Mouse (Mus musculus): ENCODE data around the gene Gart. TPM values are rescaled to one million over a fixed set of nuclear protein-coding genes. Genes with fewer than 3 reads are reported as not detected.
"Not testable (repeated sequence)": the region's sequence is repeated elsewhere in the genome, so short reads cannot be mapped to it uniquely, and the experiment has no call there.

Gene Gart
- total RNA-seq, 2 experiments from 2014 or later, result 73.3 to 83.7 TPM

DNA sequence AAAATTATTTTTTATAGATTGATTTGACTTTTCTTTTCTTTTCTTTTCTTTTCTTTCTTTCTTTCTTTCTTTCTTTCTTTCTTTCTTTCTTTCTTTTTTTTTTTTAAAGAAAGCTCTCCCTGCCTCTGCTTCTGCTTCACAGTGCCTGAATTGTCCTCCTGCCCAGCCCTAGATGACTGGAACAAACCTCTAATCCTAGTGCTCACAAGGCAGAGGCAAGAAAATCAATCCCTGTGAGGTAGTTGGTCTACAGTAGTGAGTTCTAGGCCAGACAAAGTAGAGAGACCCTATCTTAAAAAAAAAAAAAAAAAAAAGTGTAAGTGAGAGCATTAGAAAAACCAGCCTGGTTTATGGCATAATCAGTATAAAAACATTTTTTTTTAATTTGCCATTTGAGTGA is 3.0 kb upstream of the Gart start:
- no peak for DNase-seq (ENCODE audit: low spot score in 2 of 2)

DNA sequence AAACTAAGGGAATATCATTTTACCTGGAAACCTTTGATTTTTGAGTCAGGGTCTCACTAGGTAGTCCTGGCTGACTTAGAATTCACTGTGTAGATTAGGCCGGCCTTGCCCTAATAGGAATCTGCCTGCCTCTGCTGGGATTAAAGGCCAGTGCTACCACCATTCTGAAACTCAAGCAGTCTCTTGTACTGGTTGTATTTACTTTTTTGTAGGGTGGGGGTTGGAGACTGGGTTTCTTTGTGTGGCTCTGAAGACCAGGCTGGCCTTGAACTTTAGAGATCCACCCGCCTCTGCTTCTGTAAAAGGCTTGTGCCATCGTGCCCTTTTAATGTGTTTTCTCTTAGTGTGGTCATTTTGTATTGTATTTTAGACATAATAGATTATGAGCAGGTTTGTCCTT is 2.5 kb upstream of the Gart start:
- DNase-seq (ENCODE audit: low spot score in 2 of 2), result no peak

GRCm38 (mm10) chr16:91648220-91648550 is 1.4 kb upstream of the Gart start:
- DNase-seq (ENCODE audit: low spot score in 2 of 2), result peak; percentile 75 to 86

GRCm38 (mm10) chr16:91647461-91648219 is 888 bp upstream of the Gart start, which contains the start of gene Son:
TSS of gene Son (plus strand) at chr16:91647506.
- DNase-seq (ENCODE audit: low spot score in 2 of 2), result peak; percentile 87 to 95

GRCm38 (mm10) chr16:91645995-91646602 is 653 bp downstream of the Gart start:
- DNase-seq (ENCODE audit: low spot score in 2 of 2), result no peak

DNA sequence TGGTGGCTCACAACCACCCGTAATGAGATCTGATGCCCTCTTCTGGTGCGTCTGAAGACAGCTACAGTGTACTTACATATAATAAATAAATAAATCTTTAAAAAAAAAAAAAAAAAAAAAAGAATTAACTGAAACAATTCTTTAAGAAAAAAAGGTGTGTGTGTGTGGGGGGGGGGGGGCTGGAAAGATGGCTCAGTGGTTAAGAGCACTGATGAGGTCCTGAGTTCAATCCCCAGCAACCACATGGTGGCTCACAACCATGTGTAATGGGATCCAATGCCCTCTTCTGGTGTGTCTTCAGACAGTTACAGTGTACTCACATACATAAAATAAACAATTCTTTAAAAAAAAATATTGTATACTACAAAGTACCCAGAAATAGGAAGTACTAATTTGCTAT is 1.3 kb downstream of the Gart start:
- not testable (repeated sequence) for DNase-seq (ENCODE audit: low spot score in 2 of 2)

GRCm38 (mm10) chr16:91644901-91645300 is 1.9 kb downstream of the Gart start:
- no peak for DNase-seq (ENCODE audit: low spot score in 2 of 2)

- DNase-seq (ENCODE audit: low spot score in 2 of 2), result no peak
These were observed 6.6 kb downstream of the Gart start for GRCm38 (mm10) chr16:91640171-91640570.

DNA sequence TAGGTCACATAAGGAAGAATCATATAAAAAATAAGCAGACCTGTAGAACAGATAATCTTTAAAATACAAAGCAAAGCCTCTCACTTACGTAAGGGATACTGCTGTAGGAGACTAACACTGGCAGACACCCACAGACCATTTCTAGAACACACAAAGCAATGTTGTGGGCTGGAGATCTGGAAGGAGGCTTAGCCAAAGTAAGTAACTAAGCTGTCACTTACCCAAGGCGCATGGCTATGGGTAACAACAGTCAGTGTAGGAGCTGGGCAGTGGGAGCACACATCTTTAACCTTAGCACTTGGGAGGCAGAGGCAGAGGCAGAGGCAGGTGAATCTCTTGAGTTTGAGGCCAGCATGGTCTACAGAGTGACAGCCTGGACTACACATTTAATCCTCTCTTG is 7.1 kb downstream of the Gart start:
- no peak for DNase-seq (ENCODE audit: low spot score in 2 of 2)

DNA sequence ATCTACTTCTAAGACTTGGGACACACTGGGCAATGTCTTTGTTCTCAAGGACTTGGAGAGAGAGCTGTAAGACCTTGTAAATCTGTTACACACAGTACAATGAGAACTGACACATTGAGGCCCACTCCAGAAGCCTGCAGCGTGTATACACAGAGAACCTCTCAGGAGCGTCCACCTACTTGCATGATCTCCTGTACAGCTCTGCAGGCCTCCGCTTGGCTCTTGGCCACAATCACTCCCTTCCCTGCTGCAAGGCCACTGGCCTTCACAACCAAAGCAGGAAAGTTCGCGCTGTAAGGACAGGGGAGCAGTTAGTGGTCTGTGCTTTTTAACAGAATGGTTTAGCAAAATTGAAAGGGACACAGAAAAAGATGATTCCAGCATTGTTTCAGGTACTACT is 7.6 kb downstream of the Gart start:
- no peak for DNase-seq (ENCODE audit: low spot score in 2 of 2)

- DNase-seq (ENCODE audit: low spot score in 2 of 2), result no peak
These were observed 13.1 kb downstream of the Gart start for GRCm38 (mm10) chr16:91633641-91634040.

GRCm38 (mm10) chr16:91632940-91633339 is 13.8 kb downstream of the Gart start:
- DNase-seq (ENCODE audit: low spot score in 2 of 2), result no peak

GRCm38 (mm10) chr16:91632439-91632838 is 14.3 kb downstream of the Gart start:
- DNase-seq (ENCODE audit: low spot score in 2 of 2), result no peak

DNA sequence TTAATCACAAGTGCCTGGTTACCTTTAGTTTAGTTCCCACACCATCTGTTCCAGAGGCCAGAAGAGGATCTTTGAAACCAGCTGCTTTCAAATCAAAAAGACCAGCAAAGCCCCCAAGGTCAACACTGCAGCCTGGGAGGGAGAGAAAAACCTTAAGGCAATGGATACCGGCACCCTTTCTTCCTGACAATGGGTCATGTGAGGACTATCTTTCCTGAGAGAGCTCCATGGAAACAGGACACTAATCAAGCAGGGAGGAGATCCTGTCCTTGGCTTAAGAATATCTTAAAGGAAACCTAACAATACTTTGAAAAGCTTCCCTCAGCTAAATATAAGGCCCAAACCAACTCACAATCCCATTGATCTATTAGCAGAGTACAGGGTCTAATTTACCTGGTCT is 16.2 kb downstream of the Gart start:
- DNase-seq (ENCODE audit: low spot score in 2 of 2), result no peak

GRCm38 (mm10) chr16:91629749-91630148 is 17.0 kb downstream of the Gart start:
- DNase-seq (ENCODE audit: low spot score in 2 of 2), result no peak

GRCm38 (mm10) chr16:91628673-91629072 is 18.1 kb downstream of the Gart start:
- no peak for DNase-seq (ENCODE audit: low spot score in 2 of 2)

- DNase-seq (ENCODE audit: low spot score in 2 of 2), result no peak
These were observed 18.9 kb downstream of the Gart start for GRCm38 (mm10) chr16:91627831-91628230.

- DNase-seq (ENCODE audit: low spot score in 2 of 2), result no peak
These were observed 23.7 kb downstream of the Gart start for GRCm38 (mm10) chr16:91623074-91623473.

GRCm38 (mm10) chr16:91620991-91621390 is 25.8 kb downstream of the Gart start:
- DNase-seq (ENCODE audit: low spot score in 2 of 2), result no peak

DNA sequence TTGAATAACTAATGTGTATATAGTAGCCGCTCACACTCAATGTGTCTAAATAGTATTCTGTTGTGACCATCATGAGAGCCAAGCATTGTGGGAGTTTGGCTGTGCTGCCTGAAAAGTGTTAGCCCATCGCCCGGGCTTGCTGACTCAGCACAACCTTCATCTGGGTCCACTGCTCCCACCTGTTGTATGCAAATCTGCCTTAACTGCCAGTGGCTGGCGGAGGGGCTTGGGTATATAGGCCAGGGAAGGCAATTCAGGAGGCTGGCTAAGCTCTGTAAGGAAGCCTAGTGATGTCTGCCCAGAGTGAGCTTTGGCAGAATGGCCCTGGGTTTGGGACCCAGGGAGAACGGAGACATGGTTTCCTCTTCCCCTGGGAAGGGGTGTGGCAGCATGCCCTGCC is 26.6 kb downstream of the Gart start:
- DNase-seq (ENCODE audit: low spot score in 2 of 2), result no peak

DNA sequence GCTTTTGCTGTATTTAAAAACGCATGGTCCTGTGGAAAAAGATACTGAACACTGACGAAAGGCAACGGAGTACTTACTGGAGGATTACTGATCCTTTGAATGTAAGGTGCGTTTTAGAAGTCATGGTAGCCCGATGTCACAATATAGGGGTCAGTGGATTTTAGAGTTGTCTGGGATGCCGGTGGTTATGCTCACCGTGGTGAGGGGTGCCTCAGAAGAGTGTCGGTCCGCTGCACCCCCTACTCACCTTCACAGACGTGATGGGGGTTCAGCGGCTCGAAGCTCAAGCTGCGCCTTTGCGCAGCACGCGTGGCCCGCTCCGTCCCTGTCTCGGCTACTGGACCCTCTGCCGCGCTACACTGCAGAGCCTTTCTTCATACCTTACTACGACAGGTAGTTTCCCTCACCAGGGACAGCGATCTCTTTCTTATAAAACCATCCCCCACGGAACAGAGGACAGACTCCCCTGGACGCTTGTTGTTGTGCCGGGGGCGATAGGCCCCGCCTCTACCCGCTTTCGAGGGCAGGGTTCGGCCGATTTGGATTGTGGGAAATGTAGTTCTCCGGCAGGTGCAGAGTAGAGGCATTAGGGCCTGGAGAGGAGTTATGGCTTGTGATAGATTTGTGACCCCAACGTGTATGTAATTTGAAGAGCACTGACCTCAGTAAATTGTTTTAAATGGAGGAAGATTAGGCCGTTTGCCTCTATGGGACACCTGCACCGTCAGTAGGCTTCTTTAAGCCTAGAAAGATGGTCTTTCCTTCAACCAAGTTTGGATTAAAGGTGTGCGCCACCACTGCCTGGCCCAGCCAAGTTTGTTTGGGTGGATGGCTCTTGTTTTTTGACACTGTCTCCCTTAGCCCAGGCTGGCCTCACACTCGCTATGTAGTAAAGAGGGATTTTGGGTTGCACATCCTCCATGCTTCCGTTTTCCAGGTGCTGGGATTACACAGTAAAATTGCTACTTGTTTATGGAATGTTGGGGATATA is 27.9 kb downstream of the Gart start, which contains the start of gene Dnajc28:
Dnajc28 (minus strand) TSS at position 516 of the 991 bp plus-strand sequence.
- peak; percentile 40 to 67 for DNase-seq (ENCODE audit: low spot score in 2 of 2)

- no peak for DNase-seq (ENCODE audit: low spot score in 2 of 2)
These were observed 32.2 kb downstream of the Gart start for GRCm38 (mm10) chr16:91614552-91614951.

Measured in gastrocnemius, postnatal 4 days (tissue).